Mouse (Mus musculus) erythroblast, embryonic 14.5 days (primary cell): ENCODE measurements around the gene Lrrc75a.

Source experiments
- GATA1 ChIP-seq: IDR thresholded peaks from 2 replicates; pipeline ENCODE4 v1.6.1; 2012; ENCODE audit warnings: low read length, inconsistent platforms, mixed read lengths
- TAL1 ChIP-seq: IDR thresholded peaks from 3 replicates; pipeline ENCODE4 v1.6.1; 2012; ENCODE audit warnings: low read length, inconsistent platforms, mixed read lengths

DNA sequence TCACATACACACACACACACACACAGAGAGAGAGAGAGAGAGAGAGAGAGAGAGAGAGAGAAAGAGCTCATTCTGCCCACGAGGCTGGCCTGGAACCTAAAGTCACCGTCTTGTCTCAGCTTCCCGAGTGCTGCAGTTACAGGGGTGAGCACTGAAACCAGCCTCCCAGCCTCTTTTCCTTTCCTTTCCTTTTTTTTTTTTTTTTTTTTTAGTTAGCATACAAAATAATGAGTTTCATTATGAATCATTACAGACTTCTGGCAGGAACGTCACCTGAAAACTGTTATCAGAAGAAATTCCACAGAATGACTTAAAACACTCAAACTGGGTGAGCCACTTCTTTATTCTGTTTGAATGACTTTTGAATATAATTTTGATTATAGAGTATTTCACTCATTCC is 31.6 kb upstream of the Lrrc75a start:
- TF ChIP-seq TAL1 = no peak
- no peak for TF ChIP-seq GATA1
